In genomic region chr6:61902715-61903114, GRCm38 (mm10) we compare ENCODE assay signal across 10 mouse cellular contexts.
DNase-seq lines count a peak whose midpoint lies in the region; ATAC-seq and TF ChIP-seq lines count a peak whose summit lies in the region.
"Had no signal": no experiment of that assay in that cellular context is flagged by ENCODE, and none has a peak within 500 bp of the region (broad histone marks: within the 10 kb centered on the region; RNA-seq: fewer than 3 reads in every experiment).

No protein-coding gene starts in this region.

- H3K27me3 ChIP-seq in kidney, embryonic 14.5 days (ENCODE audit: control insufficient read depth, insufficient read depth, low read length) = no peaks in the 10 kb centered on the region
- no peaks in the 10 kb centered on the region for H3K27me3 ChIP-seq in stomach, postnatal 0 days (ENCODE audit: control insufficient read depth, insufficient read depth, low read length)
- H3K27me3 ChIP-seq in embryonic facial prominence, embryonic 10.5 days (replicated peaks; ENCODE audit: low read depth, poor library complexity, severe bottlenecking) = no peaks in the 10 kb centered on the region
- H3K27me3 ChIP-seq: limb, embryonic 13.5 days had no signal

- no peaks in the 10 kb centered on the region for H3K36me3 ChIP-seq in kidney, embryonic 14.5 days (ENCODE audit: control insufficient read depth, insufficient read depth, low read length)
- no peaks in the 10 kb centered on the region for H3K36me3 ChIP-seq in stomach, postnatal 0 days (ENCODE audit: control insufficient read depth, insufficient read depth, low read length)
- H3K36me3 ChIP-seq in embryonic facial prominence, embryonic 10.5 days (replicated peaks) = no peaks in the 10 kb centered on the region
- H3K36me3 ChIP-seq: limb, embryonic 13.5 days had no signal

- no peak for TF ChIP-seq EP300 in stomach, postnatal 0 days (optimal IDR thresholded peaks at IDR 0.05)

- peak; percentile 67 for TF ChIP-seq CTCF in stomach, postnatal 0 days (IDR thresholded peaks at IDR 0.05; ENCODE audit: low read depth)

- H3K27ac ChIP-seq in kidney, embryonic 14.5 days (ENCODE audit: low read depth, low read length) = no peak overlapping the region
- H3K27ac ChIP-seq in stomach, postnatal 0 days (replicated peaks) = no peak overlapping the region
- no peak overlapping the region for H3K27ac ChIP-seq in embryonic facial prominence, embryonic 10.5 days (replicated peaks)
- H3K27ac ChIP-seq: hindbrain, embryonic 14.5 days; limb, embryonic 13.5 days had no signal

- H3K4me2 ChIP-seq in kidney, embryonic 14.5 days (replicated peaks; ENCODE audit: low read depth, low read length) = no peak overlapping the region
- H3K4me2 ChIP-seq in stomach, postnatal 0 days (replicated peaks; ENCODE audit: low read depth) = no peak overlapping the region
- H3K4me2 ChIP-seq: hindbrain, embryonic 14.5 days; limb, embryonic 13.5 days had no signal

- H3K4me1 ChIP-seq in kidney, embryonic 14.5 days (ENCODE audit: control insufficient read depth, insufficient read depth, low read length) = no peaks in the 10 kb centered on the region
- no peaks in the 10 kb centered on the region for H3K4me1 ChIP-seq in stomach, postnatal 0 days (replicated peaks; ENCODE audit: control insufficient read depth, insufficient read depth)
- no peaks in the 10 kb centered on the region for H3K4me1 ChIP-seq in embryonic facial prominence, embryonic 10.5 days
- H3K4me1 ChIP-seq: limb, embryonic 13.5 days had no signal

- no peak overlapping the region for H3K9ac ChIP-seq in kidney, embryonic 14.5 days (ENCODE audit: low read depth, low read length)
- H3K9ac ChIP-seq in stomach, postnatal 0 days (ENCODE audit: low read length) = no peak overlapping the region
- H3K9ac ChIP-seq: hindbrain, embryonic 14.5 days; limb, embryonic 13.5 days had no signal

- no peak overlapping the region for H3K4me3 ChIP-seq in kidney, embryonic 14.5 days (ENCODE audit: low read length)
- no peak overlapping the region for H3K4me3 ChIP-seq in stomach, postnatal 0 days (ENCODE audit: low read depth, low read length)
- H3K4me3 ChIP-seq in embryonic facial prominence, embryonic 10.5 days = no peak overlapping the region
- H3K4me3 ChIP-seq: limb, embryonic 13.5 days had no signal

- peak; percentile 3 for DNase-seq in adrenal gland, postnatal 14 days
- no peak for DNase-seq in adrenal gland, adult 2 months
- peak; percentile 16 for DNase-seq in kidney, adult 18-20 months
- peak; percentile 7 for DNase-seq in urinary bladder, postnatal 14 days (ENCODE audit: low spot score)
- DNase-seq in urinary bladder, postnatal 4 days (ENCODE audit: low spot score in 2 of 2) = no peak
- no peak for DNase-seq in stomach, postnatal 0 days (ENCODE audit: low spot score)
- no peak for DNase-seq in embryonic facial prominence, embryonic 10.5 days (ENCODE audit: low spot score)

- no peaks in the 10 kb centered on the region for H3K9me3 ChIP-seq in kidney, embryonic 14.5 days (ENCODE audit: control insufficient read depth, low read length)
- no peaks in the 10 kb centered on the region for H3K9me3 ChIP-seq in stomach, postnatal 0 days (ENCODE audit: control insufficient read depth, low read length)
- H3K9me3 ChIP-seq in embryonic facial prominence, embryonic 10.5 days = no peaks in the 10 kb centered on the region
- H3K9me3 ChIP-seq: limb, embryonic 13.5 days had no signal

- ATAC-seq in kidney, embryonic 14.5 days (ENCODE audit: low FRiP score, low TSS enrichment) = no peak
- ATAC-seq in stomach, postnatal 0 days (ENCODE audit: low FRiP score, low TSS enrichment) = no peak

- 30% methylated on average over 1 of the region's 1 CpGs for WGBS in kidney, embryonic 14.5 days
- WGBS in stomach, postnatal 0 days = 8% methylated on average over 1 of the region's 1 CpGs
- WGBS in embryonic facial prominence, embryonic 10.5 days = 29% methylated on average over 1 of the region's 1 CpGs

Comparison
In these comparisons a context has a peak if more than half of its experiments do, and no peak if none do; other contexts are left out.
1. DNase-seq: peak in adrenal gland, postnatal 14 days (single experiment), kidney, adult 18-20 months (single experiment) and urinary bladder, postnatal 14 days (single experiment); none in adrenal gland, adult 2 months (single experiment), urinary bladder, postnatal 4 days (0 of 2), stomach, postnatal 0 days (single experiment) and embryonic facial prominence, embryonic 10.5 days (single experiment).